Mouse (Mus musculus): ENCODE measurements around the gene Apoc2. TPM values are rescaled to one million over a fixed set of nuclear protein-coding genes. Genes with fewer than 3 reads are reported as not detected.

Apoc2 gene
- polyA plus RNA-seq, 1 experiment, result not detected

DNA sequence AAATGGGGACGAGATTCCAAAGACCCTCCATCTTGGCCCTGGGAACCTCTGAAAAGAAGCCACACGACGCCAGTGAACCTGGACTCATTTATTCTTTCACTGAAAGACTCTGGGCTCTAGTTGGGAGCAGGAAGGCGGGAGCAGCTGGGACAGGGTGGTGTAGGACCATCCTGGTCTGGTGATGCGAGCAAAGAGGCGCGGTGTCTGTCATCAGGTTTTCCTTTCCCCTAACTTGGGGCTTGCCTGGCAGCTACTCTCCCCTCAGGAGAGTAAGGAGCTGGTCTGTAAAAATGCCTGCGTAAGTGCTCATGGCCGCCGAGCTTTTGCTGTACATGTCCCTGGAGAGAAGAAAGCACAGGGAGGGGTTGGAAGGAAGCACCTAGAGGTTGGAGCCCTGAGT is 6.2 kb downstream of the Apoc2 start:
- no peak overlapping the region for H3K27ac ChIP-seq (ENCODE audit: insufficient read depth, low read length)
- H3K36me3 ChIP-seq (ENCODE audit: control insufficient read depth, insufficient read depth, low read length, poor library complexity, severe bottlenecking), result no peaks in the 10 kb centered on the region
- no peak overlapping the region for H3K4me3 ChIP-seq (ENCODE audit: low read depth, low read length)
- TF ChIP-seq EP300 (IDR thresholded peaks at IDR 0.05; ENCODE audit: insufficient read depth, low read depth, low read length) (no peak), POLR2A (IDR thresholded peaks at IDR 0.05; ENCODE audit: insufficient read depth, low read length) (no peak), CTCF (IDR thresholded peaks at IDR 0.05; ENCODE audit: low read depth, low read length) (no peak)
- H3K4me1 ChIP-seq (ENCODE audit: control insufficient read depth, insufficient read depth, low read length), result no peaks in the 10 kb centered on the region
- H3K9ac ChIP-seq (ENCODE audit: low read depth, poor library complexity, severe bottlenecking), result no peak overlapping the region
- H3K27me3 ChIP-seq (ENCODE audit: control insufficient read depth, insufficient read depth, low read length, poor library complexity, severe bottlenecking), result no peaks in the 10 kb centered on the region
- H3K9me3 ChIP-seq (replicated peaks; ENCODE audit: control insufficient read depth, insufficient read depth, low read length, poor library complexity, severe bottlenecking), result no peaks in the 10 kb centered on the region

DNA sequence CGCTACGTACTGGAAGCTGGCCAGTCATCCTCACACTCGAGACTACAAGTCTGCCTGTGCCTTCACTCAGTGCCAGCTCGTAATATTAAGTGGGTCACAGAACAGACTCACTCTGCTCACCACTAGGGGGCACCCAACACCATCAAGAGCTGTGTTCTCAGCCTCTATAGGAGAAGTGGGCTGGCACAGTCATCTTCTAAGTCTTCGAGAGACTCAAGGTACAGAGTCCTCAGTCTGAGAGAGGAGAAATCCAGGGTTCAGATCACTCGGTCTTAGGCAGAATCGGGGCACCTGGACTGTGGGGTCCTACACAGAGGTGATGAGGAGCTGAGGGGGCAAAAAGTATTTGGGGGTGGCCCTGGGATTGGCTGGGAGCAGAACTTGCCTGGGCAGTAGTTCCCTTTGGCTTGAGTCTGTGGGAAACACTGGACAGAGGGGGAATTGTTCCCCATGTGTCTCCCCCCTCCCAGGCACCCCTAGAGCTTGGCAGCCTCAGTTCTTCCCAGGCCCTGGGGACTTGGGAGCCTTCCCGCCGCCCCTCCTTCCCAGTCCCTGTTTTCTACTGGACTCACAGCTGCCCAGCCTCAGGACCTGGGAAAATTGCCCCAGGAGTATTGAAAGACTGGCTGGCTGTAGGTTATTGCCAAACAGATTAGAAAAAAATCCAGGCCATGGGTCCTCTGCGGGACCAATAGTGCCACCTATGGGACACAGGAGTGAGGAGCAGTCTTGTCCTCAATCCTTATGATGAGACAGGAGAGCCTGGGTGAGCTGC is 8.6 kb downstream of the Apoc2 start:
- H3K27ac ChIP-seq (ENCODE audit: insufficient read depth, low read length), result peak overlapping the region; percentile 33
- H3K4me3 ChIP-seq (ENCODE audit: low read depth, low read length), result peak overlapping the region; percentile 22
- peak overlapping the region; percentile 60 for H3K9ac ChIP-seq (ENCODE audit: low read depth, poor library complexity, severe bottlenecking)
- no peaks in the 10 kb centered on the region for H3K27me3 ChIP-seq (ENCODE audit: control insufficient read depth, insufficient read depth, low read length, poor library complexity, severe bottlenecking)
- H3K36me3 ChIP-seq (ENCODE audit: control insufficient read depth, insufficient read depth, low read length, poor library complexity, severe bottlenecking), result no peaks in the 10 kb centered on the region
- peak; percentile 91 for TF ChIP-seq CTCF (IDR thresholded peaks at IDR 0.05; ENCODE audit: low read depth, low read length)
- TF ChIP-seq EP300 (IDR thresholded peaks at IDR 0.05; ENCODE audit: insufficient read depth, low read depth, low read length), result no peak
- no peaks in the 10 kb centered on the region for H3K4me1 ChIP-seq (ENCODE audit: control insufficient read depth, insufficient read depth, low read length)
- H3K9me3 ChIP-seq (replicated peaks; ENCODE audit: control insufficient read depth, insufficient read depth, low read length, poor library complexity, severe bottlenecking), result no peaks in the 10 kb centered on the region

DNA sequence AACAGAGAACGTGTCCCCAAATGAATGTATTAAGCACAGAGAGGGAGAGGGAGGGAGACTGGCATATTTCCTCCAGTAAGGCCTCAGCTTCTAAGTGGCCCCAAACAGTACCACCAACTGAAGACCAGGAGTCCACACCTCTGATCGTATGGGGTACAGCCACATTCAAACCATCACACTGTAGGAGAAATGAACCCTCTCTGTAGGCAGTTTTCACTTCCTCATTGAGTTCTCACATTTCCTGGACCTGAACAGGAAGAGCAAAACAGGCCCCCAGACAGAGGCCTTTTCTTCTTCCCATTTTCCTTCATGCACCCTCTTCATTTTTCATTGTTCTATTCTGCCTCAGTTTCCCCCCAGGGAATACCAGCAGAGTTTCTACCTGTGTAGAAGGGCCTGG is 10.3 kb downstream of the Apoc2 start:
- no peaks in the 10 kb centered on the region for H3K9me3 ChIP-seq (replicated peaks; ENCODE audit: control insufficient read depth, insufficient read depth, low read length, poor library complexity, severe bottlenecking)
- no peaks in the 10 kb centered on the region for H3K27me3 ChIP-seq (ENCODE audit: control insufficient read depth, insufficient read depth, low read length, poor library complexity, severe bottlenecking)
- no peak overlapping the region for H3K9ac ChIP-seq (ENCODE audit: low read depth, poor library complexity, severe bottlenecking)
- no peak overlapping the region for H3K4me3 ChIP-seq (ENCODE audit: low read depth, low read length)
- H3K27ac ChIP-seq (ENCODE audit: insufficient read depth, low read length), result no peak overlapping the region
- no peaks in the 10 kb centered on the region for H3K36me3 ChIP-seq (ENCODE audit: control insufficient read depth, insufficient read depth, low read length, poor library complexity, severe bottlenecking)
- H3K4me1 ChIP-seq (ENCODE audit: control insufficient read depth, insufficient read depth, low read length), result no peaks in the 10 kb centered on the region
- TF ChIP-seq CTCF (IDR thresholded peaks at IDR 0.05; ENCODE audit: low read depth, low read length) (no peak), EP300 (IDR thresholded peaks at IDR 0.05; ENCODE audit: insufficient read depth, low read depth, low read length) (no peak), POLR2A (IDR thresholded peaks at IDR 0.05; ENCODE audit: insufficient read depth, low read length) (no peak)

DNA sequence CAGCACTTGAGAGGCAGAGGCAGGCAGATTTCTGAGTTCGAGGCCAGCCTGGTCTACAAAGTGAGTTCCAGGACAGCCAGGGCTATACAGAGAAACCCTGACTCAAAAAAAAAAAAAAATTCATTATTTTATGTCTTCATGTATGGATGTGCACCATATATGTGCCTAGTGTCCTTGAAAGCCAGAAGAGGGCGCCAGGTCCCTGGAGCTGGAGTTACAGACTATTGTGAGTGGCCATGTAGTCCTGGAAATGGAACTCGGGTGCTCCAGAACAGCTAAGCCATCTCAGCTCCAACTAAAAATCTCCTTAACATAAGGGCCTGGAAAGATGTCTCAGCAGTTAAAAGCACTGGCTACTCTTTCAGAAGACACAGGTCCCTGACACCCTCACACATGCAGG is 11.0 kb downstream of the Apoc2 start:
- Histone ChIP-seq H3K9me3 (replicated peaks; ENCODE audit: control insufficient read depth, insufficient read depth, low read length, poor library complexity, severe bottlenecking) (no peaks in the 10 kb centered on the region), H3K36me3 (ENCODE audit: control insufficient read depth, insufficient read depth, low read length, poor library complexity, severe bottlenecking) (peaks cover 3% of the 10 kb centered on the region; the same call in 1 of the 2 replicates), H3K27ac (ENCODE audit: insufficient read depth, low read length) (no peak overlapping the region), H3K4me1 (ENCODE audit: control insufficient read depth, insufficient read depth, low read length) (no peaks in the 10 kb centered on the region), H3K27me3 (ENCODE audit: control insufficient read depth, insufficient read depth, low read length, poor library complexity, severe bottlenecking) (no peaks in the 10 kb centered on the region), H3K4me3 (ENCODE audit: low read depth, low read length) (no peak overlapping the region), H3K9ac (ENCODE audit: low read depth, poor library complexity, severe bottlenecking) (no peak overlapping the region)
- TF ChIP-seq CTCF (IDR thresholded peaks at IDR 0.05; ENCODE audit: low read depth, low read length) (peak; percentile 47), EP300 (IDR thresholded peaks at IDR 0.05; ENCODE audit: insufficient read depth, low read depth, low read length) (no peak)

DNA sequence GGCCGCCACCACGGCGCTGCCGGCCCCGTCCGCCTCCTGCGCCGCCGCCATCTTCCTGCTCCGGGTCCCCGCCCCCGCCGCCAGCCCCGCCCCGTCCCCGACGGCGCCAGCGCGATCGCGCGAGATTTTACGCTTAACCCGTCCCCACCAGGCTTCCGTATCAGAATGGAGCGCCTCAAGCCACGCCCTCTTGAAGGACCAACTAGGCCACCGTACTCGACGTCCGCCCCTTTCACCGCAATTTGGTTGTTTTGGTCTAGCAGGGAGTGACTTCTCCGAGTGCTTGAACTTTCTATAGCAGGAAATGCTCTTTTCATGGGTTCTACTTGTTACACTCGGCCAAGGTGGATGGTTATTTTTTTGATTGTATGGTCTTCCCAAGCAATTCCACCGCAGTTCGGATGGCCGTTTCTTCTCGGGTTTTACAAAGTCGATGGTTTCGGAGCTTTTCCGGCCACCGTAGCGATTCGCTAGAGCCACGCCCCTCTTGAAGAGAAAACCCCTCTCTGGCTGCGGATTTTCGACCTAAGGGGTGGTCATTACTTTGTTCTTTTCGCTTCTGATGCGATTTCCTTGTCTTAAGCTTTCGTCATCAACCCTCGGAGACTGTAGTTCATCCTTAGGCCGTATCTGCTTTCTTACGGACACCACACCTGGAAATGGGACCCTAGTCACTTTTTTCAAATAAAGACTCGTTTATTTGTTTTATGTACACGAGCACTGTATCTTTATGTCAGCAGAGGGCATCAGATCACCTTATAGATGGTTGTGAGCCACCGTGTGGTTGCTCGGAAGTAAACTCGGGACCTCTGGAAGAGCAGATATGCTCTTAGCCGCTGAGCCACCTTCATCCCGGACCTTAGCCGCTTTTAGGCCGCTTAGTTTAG is 12.5 kb downstream of the Apoc2 start, which contains the start of gene Clptm1:
Gene Clptm1, minus strand, starts transcription at position 79 of the 887 bp plus-strand sequence.
- TF ChIP-seq CTCF (IDR thresholded peaks at IDR 0.05; ENCODE audit: low read depth, low read length) (peak; percentile 43), POLR2A (IDR thresholded peaks at IDR 0.05; ENCODE audit: insufficient read depth, low read length) (no peak)
- peak within 1 kb of the TSS; percentile 99 for H3K4me3 ChIP-seq (ENCODE audit: low read depth, low read length)
- H3K9ac ChIP-seq (ENCODE audit: low read depth, poor library complexity, severe bottlenecking), result peak within 1 kb of the TSS; percentile 99
- no peaks in the 10 kb centered on the region for H3K9me3 ChIP-seq (replicated peaks; ENCODE audit: control insufficient read depth, insufficient read depth, low read length, poor library complexity, severe bottlenecking)
- peak within 1 kb of the TSS; percentile 95 for H3K27ac ChIP-seq (ENCODE audit: insufficient read depth, low read length)
- H3K36me3 ChIP-seq (ENCODE audit: control insufficient read depth, insufficient read depth, low read length, poor library complexity, severe bottlenecking), result peaks cover 6% of the 10 kb centered on the region
- H3K27me3 ChIP-seq (ENCODE audit: control insufficient read depth, insufficient read depth, low read length, poor library complexity, severe bottlenecking), result no peaks in the 10 kb centered on the region
- H3K4me1 ChIP-seq (ENCODE audit: control insufficient read depth, insufficient read depth, low read length), result no peaks in the 10 kb centered on the region

All from ES-Bruce4 (cell line).